Mouse (Mus musculus): ENCODE measurements around the gene Mrpl37.

GRCm38 (mm10) chr4:107058346-107058745, 8.3 kb downstream of the Mrpl37 start:
- no peak for TF ChIP-seq CTCF (IDR thresholded peaks at IDR 0.05; ENCODE audit: borderline replicate concordance, insufficient read depth, low read length)
- TF ChIP-seq POLR2A (IDR thresholded peaks at IDR 0.05; ENCODE audit: low read depth, low read length): no peak
